Mouse (Mus musculus) left cerebral cortex, adult 2 months (tissue): ENCODE measurements around the gene Gtse1. TPM values are rescaled to one million over a fixed set of nuclear protein-coding genes. Genes with fewer than 3 reads are reported as not detected.
A peak's percentile ranks its signal among the peaks of the same experiment; 100 is the strongest.

Experiments used
- DNase-seq, 2 experiments: peaks; one replicate each; pipeline ENCODE4 v3.0.0; 2021 to 2022; ENCODE audit warnings: low spot score in 2 of 2, mixed read lengths in 1 of 2; ENCODE audit errors: extremely low spot score in 1 of 2
- H3K27ac ChIP-seq: fragments of 200-600 bp; 2 replicates; pipeline ENCODE4 v1.8.1; 2022
- H3K4me3 ChIP-seq: fragments of 200-600 bp; 2 replicates; pipeline ENCODE4 v1.8.1; 2022
- CTCF ChIP-seq: fragments of 200-600 bp; IDR thresholded peaks from 2 replicates; pipeline ENCODE4 v1.8.1; 2022; ENCODE audit warnings: antibody characterized with exemption, mild to moderate bottlenecking, moderate library complexity
- intact Hi-C: fragments of 180-260 bp; cut with DNase I; formaldehyde crosslinking; loops from one replicate; pipeline ENCODE4 v1.15.1; 2025
- total RNA-seq, 2 experiments: library from RNA; stranded (reverse); gene quantifications; 2 replicates each; pipeline ENCODE4 v1.2.3; 2021

Gene Gtse1
- total RNA-seq, 2 experiments from 2014 or later = 0.25 to 0.33 TPM

GRCm38 (mm10) chr15:85902505-85902904 is 43.0 kb downstream of the Gtse1 start:
- no peak for DNase-seq
- intact Hi-C loops = no loop called here

GRCm38 (mm10) chr15:85903826-85904225 is 44.3 kb downstream of the Gtse1 start:
- TF ChIP-seq CTCF = peak; percentile 48
- no peak overlapping the region for H3K4me3 ChIP-seq
- DNase-seq = no peak
- no peak overlapping the region for H3K27ac ChIP-seq
- intact Hi-C loops = no loop called here

More at GRCm38 (mm10) chr15:85902505-85902904, 43.0 kb downstream of the Gtse1 start:
- Histone ChIP-seq H3K4me3 (no peak overlapping the region), H3K27ac (no peak overlapping the region)
- no peak for TF ChIP-seq CTCF

- intact Hi-C loops = no loop called here
- no peak overlapping the region for H3K4me3 ChIP-seq
Observed at GRCm38 (mm10) chr15:85908660-85909491, 49.3 kb downstream of the Gtse1 start.

GRCm38 (mm10) chr15:85909492-85909829 is 49.9 kb downstream of the Gtse1 start:
- intact Hi-C loops = no loop called here
- TF ChIP-seq CTCF = no peak
- Histone ChIP-seq H3K4me3 (no peak overlapping the region), H3K27ac (no peak overlapping the region)
- DNase-seq = no peak

More at GRCm38 (mm10) chr15:85908660-85909491, 49.3 kb downstream of the Gtse1 start:
- no peak for DNase-seq
- no peak overlapping the region for H3K27ac ChIP-seq
- no peak for TF ChIP-seq CTCF

GRCm38 (mm10) chr15:85909931-85910330 is 50.4 kb downstream of the Gtse1 start:
- Histone ChIP-seq H3K27ac (no peak overlapping the region), H3K4me3 (no peak overlapping the region)
- DNase-seq = no peak
- no peak for TF ChIP-seq CTCF
- intact Hi-C loops = no loop called here

GRCm38 (mm10) chr15:85913605-85914004 is 54.1 kb downstream of the Gtse1 start:
- Histone ChIP-seq H3K4me3 (no peak overlapping the region), H3K27ac (no peak overlapping the region)
- DNase-seq = no peak
- peak; percentile 39 for TF ChIP-seq CTCF
- intact Hi-C loops = no loop called here

GRCm38 (mm10) chr15:85919191-85919891 is 59.8 kb downstream of the Gtse1 start:
- DNase-seq = no peak
- no peak overlapping the region for H3K27ac ChIP-seq
- TF ChIP-seq CTCF = no peak
- H3K4me3 ChIP-seq = no peak overlapping the region
- intact Hi-C loops = no loop called here

GRCm38 (mm10) chr15:85919892-85920248 is 60.3 kb downstream of the Gtse1 start:
- intact Hi-C loops = no loop called here
- no peak for TF ChIP-seq CTCF
- Histone ChIP-seq H3K27ac (no peak overlapping the region), H3K4me3 (no peak overlapping the region)
- DNase-seq = no peak

- no peak overlapping the region for H3K27ac ChIP-seq
- intact Hi-C loops = no loop called here
- no peak for TF ChIP-seq CTCF
Observed at GRCm38 (mm10) chr15:85921855-85922254, 62.3 kb downstream of the Gtse1 start.

More at GRCm38 (mm10) chr15:85921855-85922254, 62.3 kb downstream of the Gtse1 start:
- DNase-seq = no peak
- no peak overlapping the region for H3K4me3 ChIP-seq

Other genes with a start within 250 kb of the Gtse1 start
- 1 to 10 TPM; 3.6 TPM for gene Ppara, start 124.8 kb upstream of the Gtse1 start, total RNA-seq
- 10 to 100 TPM; 21.1 to 21.3 TPM for gene Cdpf1, start 48.0 kb upstream of the Gtse1 start, total RNA-seq
- 1 to 10 TPM in 1 of 2 experiments, under 1 TPM in 1; 0.82 to 1.2 TPM for gene Pkdrej, start 38.0 kb upstream of the Gtse1 start, total RNA-seq
- gene Ttc38, start 27.4 kb upstream of the Gtse1 start, total RNA-seq = 1 to 10 TPM; 5.0 to 5.2 TPM
- 10 to 100 TPM; 29.9 to 33.8 TPM for gene Trmu, start 19.6 kb downstream of the Gtse1 start, total RNA-seq
- gene Celsr1, start 174.0 kb downstream of the Gtse1 start, total RNA-seq = 1 to 10 TPM; 3.7 to 4.6 TPM
- gene Gramd4, start 197.9 kb downstream of the Gtse1 start, total RNA-seq = 10 to 100 TPM; 46.2 to 51.7 TPM